Mouse (Mus musculus) liver, adult (tissue): ENCODE data around the gene Senp5.

Experiments used
- GATA4 ChIP-seq: IDR thresholded peaks from 2 replicates; pipeline ENCODE4 v1.6.1; 2014; ENCODE audit warnings: mild to moderate bottlenecking, low read length; ENCODE audit not compliant: insufficient replicate concordance

Senp5 gene

GRCm38 (mm10) chr16:32002509-32003477 lies at the start of gene Senp5:
TSS of gene Senp5 (minus strand) at chr16:32003287.
- TF ChIP-seq GATA4: peak; percentile 50; the same call in 1 of the 2 replicates

- TF ChIP-seq GATA4: no peak
Measured at GRCm38 (mm10) chr16:32042367-32042766, 39.3 kb upstream of the Senp5 start.

- no peak for TF ChIP-seq GATA4
Measured at GRCm38 (mm10) chr16:32019678-32020077, 16.6 kb upstream of the Senp5 start.

- no peak for TF ChIP-seq GATA4
Measured at GRCm38 (mm10) chr16:32010330-32010729, 7.2 kb upstream of the Senp5 start.

GRCm38 (mm10) chr16:32009913-32010312 lies 6.8 kb upstream of the Senp5 start:
- TF ChIP-seq GATA4: no peak

- no peak for TF ChIP-seq GATA4
Measured at GRCm38 (mm10) chr16:32008529-32009293, 5.6 kb upstream of the Senp5 start.

- no peak for TF ChIP-seq GATA4
Measured at GRCm38 (mm10) chr16:32004731-32005130, 1.6 kb upstream of the Senp5 start.

GRCm38 (mm10) chr16:31996371-31996770 lies 6.7 kb downstream of the Senp5 start:
- TF ChIP-seq GATA4: no peak

GRCm38 (mm10) chr16:31993946-31994345 lies 9.1 kb downstream of the Senp5 start:
- TF ChIP-seq GATA4: no peak

- no peak for TF ChIP-seq GATA4
Measured at GRCm38 (mm10) chr16:31993195-31993594, 9.9 kb downstream of the Senp5 start.

- TF ChIP-seq GATA4: no peak
Measured at GRCm38 (mm10) chr16:31992039-31992438, 11.0 kb downstream of the Senp5 start.

GRCm38 (mm10) chr16:31980946-31981345 lies 22.1 kb downstream of the Senp5 start:
- TF ChIP-seq GATA4: no peak

- no peak for TF ChIP-seq GATA4
Measured at GRCm38 (mm10) chr16:31979501-31979900, 23.6 kb downstream of the Senp5 start.

- TF ChIP-seq GATA4: no peak
Measured at GRCm38 (mm10) chr16:31975258-31975657, 27.8 kb downstream of the Senp5 start.

GRCm38 (mm10) chr16:31963224-31963623 lies 39.9 kb downstream of the Senp5 start:
- TF ChIP-seq GATA4: no peak

GRCm38 (mm10) chr16:31948345-31948774 lies 54.7 kb downstream of the Senp5 start, which contains the start of the genes 0610012G03Rik and Ncbp2:
TSS of gene 0610012G03Rik (minus strand) at chr16:31948494.
TSS of gene Ncbp2 (plus strand) at chr16:31948513.
- TF ChIP-seq GATA4: peak; percentile 32; the same call in 1 of the 2 replicates

- TF ChIP-seq GATA4: no peak
Measured at GRCm38 (mm10) chr16:31947901-31948316, 55.2 kb downstream of the Senp5 start.
